15 mouse cellular contexts compared by ENCODE assay signal in genomic region chr1:135378576-135378975, GRCm38 (mm10). TPM values are rescaled to one million over a fixed set of nuclear protein-coding genes. Genes with fewer than 3 reads are reported as not detected.
DNase-seq lines count a peak whose midpoint lies in the region; ATAC-seq and TF ChIP-seq lines count a peak whose summit lies in the region.
"Had no signal": no experiment of that assay in that cellular context is flagged by ENCODE, and none has a peak within 500 bp of the region (broad histone marks: within the 10 kb centered on the region; RNA-seq: fewer than 3 reads in every experiment).

No protein-coding gene starts in this region.

- peak; percentile 85 for DNase-seq in gastrocnemius, adult 18-20 months (ENCODE audit: low spot score)
- DNase-seq in gastrocnemius, postnatal 4 days (ENCODE audit: low spot score in 2 of 2): no peak
- DNase-seq in gastrocnemius, adult 2 months: peak; percentile 87
- peak; percentile 52 to 65 for DNase-seq in heart, adult 9 months (ENCODE audit: low spot score in 2 of 2)
- DNase-seq in left cerebral cortex, postnatal 14 days (ENCODE audit: low spot score in 2 of 2): peak; percentile 51 to 75
- no peak for DNase-seq in adrenal gland, adult 2 months
- DNase-seq in adrenal gland, postnatal 25 days: no peak
- DNase-seq: cerebellum, postnatal 36 days; thymus, postnatal 36 days had no signal

- H3K4me3 ChIP-seq in gastrocnemius, adult 2 months: peak overlapping the region; percentile 51
- H3K4me3 ChIP-seq: erythroblast, embryonic 14.5 days; kidney, embryonic 15.5 days; liver, embryonic 15.5 days had no signal

- H3K27ac ChIP-seq in gastrocnemius, adult 2 months: peak overlapping the region; percentile 93
- H3K27ac ChIP-seq: hindbrain, embryonic 14.5 days; kidney, embryonic 15.5 days; liver, embryonic 15.5 days had no signal

- ATAC-seq in erythroblast, adult 5-6 weeks (replicated peaks; ENCODE audit: low FRiP score, poor library complexity, severe bottlenecking): no peak

- no peak for TF ChIP-seq CTCF in gastrocnemius, adult 2 months (IDR thresholded peaks at IDR 0.05)

- intact Hi-C loops in gastrocnemius, adult 2 months (cut with DNase I): no loop called here
- intact Hi-C loops in left cerebral cortex, postnatal 14 days (cut with DNase I): no loop called here

RNA-seq across cellular contexts. Expression of gene Shisa4, which starts 3.5 kb away (rescaled TPM):
- total RNA-seq in gastrocnemius, adult 18-20 months (2021): 100 to 1,000 TPM; 161 to 171 TPM
- total RNA-seq in gastrocnemius, postnatal 4 days (2021): 100 to 1,000 TPM; 121 to 136 TPM
- 100 to 1,000 TPM; 139 to 152 TPM for total RNA-seq in gastrocnemius, adult 2 months (2021)
- 100 to 1,000 TPM; 159 to 165 TPM for total RNA-seq in left cerebral cortex, postnatal 14 days (2021)
- 10 to 100 TPM in 1 of 2 experiments, 1 to 10 TPM in 1; 9.6 to 11.7 TPM for total RNA-seq in adrenal gland, adult 2 months (2021)
- polyA plus RNA-seq in adrenal gland, adult 2 months (2012; rRNA removed): 29.3 and 47.0 TPM in 2 replicates
- total RNA-seq in erythroblast, adult 5-6 weeks (2015; ENCODE audit: low replicate concordance): 0.63 TPM in 1 of 2 replicates, not detected in the other
- total RNA-seq in erythroblast, adult 5-6 weeks (2017; ENCODE audit: low replicate concordance): not detected in 2 replicates
- total RNA-seq in adrenal gland, postnatal 25 days (2021): 12.1 and 12.3 TPM in 2 replicates
- total RNA-seq: megakaryocyte, adult 5-6 weeks had no signal
- polyA plus RNA-seq: erythroblast, embryonic 14.5 days had no signal

RNA-seq across cellular contexts. Expression of gene Ipo9, which starts 51.7 kb away (rescaled TPM):
- 10 to 100 TPM; 20.5 to 26.2 TPM for total RNA-seq in gastrocnemius, adult 18-20 months (2021)
- total RNA-seq in gastrocnemius, postnatal 4 days (2021): 10 to 100 TPM; 89.2 to 90.6 TPM
- total RNA-seq in gastrocnemius, adult 2 months (2021): 10 to 100 TPM; 24.0 to 27.8 TPM
- total RNA-seq in left cerebral cortex, postnatal 14 days (2021): 100 to 1,000 TPM; 157 to 162 TPM
- total RNA-seq in adrenal gland, adult 2 months (2021): 10 to 100 TPM; 58.6 to 77.5 TPM
- 76.6 and 80.7 TPM in 2 replicates for polyA plus RNA-seq in adrenal gland, adult 2 months (2012; rRNA removed)
- 7.7 and 11.0 TPM in 2 replicates for total RNA-seq in erythroblast, adult 5-6 weeks (2015; ENCODE audit: low replicate concordance)
- 13.4 and 17.2 TPM in 2 replicates for total RNA-seq in erythroblast, adult 5-6 weeks (2017; ENCODE audit: low replicate concordance)
- total RNA-seq in adrenal gland, postnatal 25 days (2021): 60.4 and 77.0 TPM in 2 replicates

RNA-seq across cellular contexts. Expression of gene Lmod1, which starts 54.0 kb away (rescaled TPM):
- total RNA-seq in gastrocnemius, adult 18-20 months (2021): 10 to 100 TPM in 1 of 2 experiments, 1 to 10 TPM in 1; 6.0 to 10.8 TPM
- 1 to 10 TPM; 3.1 to 4.1 TPM for total RNA-seq in gastrocnemius, postnatal 4 days (2021)
- 1 to 10 TPM; 4.5 to 5.3 TPM for total RNA-seq in gastrocnemius, adult 2 months (2021)
- total RNA-seq in left cerebral cortex, postnatal 14 days (2021): under 1 TPM; 0.34 to 0.72 TPM
- total RNA-seq in adrenal gland, adult 2 months (2021): 1 to 10 TPM; 2.1 to 2.6 TPM
- polyA plus RNA-seq in adrenal gland, adult 2 months (2012; rRNA removed): 0.77 and 1.1 TPM in 2 replicates
- total RNA-seq in erythroblast, adult 5-6 weeks (2015; ENCODE audit: low replicate concordance): not detected in 2 replicates
- not detected in 2 replicates for total RNA-seq in erythroblast, adult 5-6 weeks (2017; ENCODE audit: low replicate concordance)
- 1.1 and 1.6 TPM in 2 replicates for total RNA-seq in adrenal gland, postnatal 25 days (2021)
- total RNA-seq: megakaryocyte, adult 5-6 weeks had no signal
- polyA plus RNA-seq: erythroblast, embryonic 14.5 days had no signal

Comparison
In these comparisons a context has a peak if more than half of its experiments do, and no peak if none do; other contexts are left out.
1. DNase-seq: peak in gastrocnemius, adult 18-20 months (single experiment), gastrocnemius, adult 2 months (single experiment), heart, adult 9 months (2 of 2) and left cerebral cortex, postnatal 14 days (2 of 2); none in gastrocnemius, postnatal 4 days (0 of 2), adrenal gland, adult 2 months (single experiment) and adrenal gland, postnatal 25 days (single experiment).